Mouse (Mus musculus): ENCODE results near the gene Angpt4. TPM values are rescaled to one million over a fixed set of nuclear protein-coding genes. Genes with fewer than 3 reads are reported as not detected.
A peak's percentile ranks its signal among the peaks of the same experiment; 100 is the strongest.

The Angpt4 gene
- polyA plus RNA-seq, 1 experiment from 2014 or later, result 0.08 TPM

DNA sequence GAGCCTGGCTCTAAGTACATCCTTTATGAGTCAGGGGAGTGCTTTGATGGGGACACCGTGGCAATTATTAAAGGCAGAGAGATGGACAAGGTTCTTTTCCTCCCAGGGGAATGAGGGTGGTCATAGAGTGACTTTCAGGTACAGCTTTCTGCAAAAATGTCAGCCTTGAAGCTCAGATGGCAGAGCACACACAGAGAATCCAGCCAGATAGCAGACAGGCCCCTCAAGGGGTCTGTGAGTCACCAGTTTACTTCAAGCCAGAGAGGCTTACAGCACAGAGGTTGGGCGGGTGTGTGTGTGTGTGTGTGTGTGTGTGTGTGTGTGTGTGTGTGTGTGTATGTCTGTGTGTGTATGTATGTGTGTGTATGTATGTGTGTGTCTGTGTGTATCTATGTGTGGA, 4.0 kb upstream of the Angpt4 start:
- H3K9me3 ChIP-seq (ENCODE audit: control insufficient read depth, low read length), result no peaks in the 10 kb centered on the region
- no peak for DNase-seq (ENCODE audit: low spot score)
- H3K36me3 ChIP-seq (replicated peaks; ENCODE audit: control insufficient read depth, insufficient read depth), result no peaks in the 10 kb centered on the region
- H3K4me2 ChIP-seq (replicated peaks), result no peak overlapping the region
- H3K27ac ChIP-seq, result no peak overlapping the region
- no peak overlapping the region for H3K4me3 ChIP-seq (replicated peaks; ENCODE audit: low read length)
- no peak for ATAC-seq (ENCODE audit: low FRiP score)
- H3K27me3 ChIP-seq (ENCODE audit: control insufficient read depth, insufficient read depth, low read length), result 0 out of 2 replicates have a peak, but pooled peaks cover 4% of the 10 kb centered on the region
- 87% methylated on average over 2 of the region's 2 CpGs for WGBS
- H3K9ac ChIP-seq, result no peak overlapping the region
- no peaks in the 10 kb centered on the region; the same call in 1 of the 2 replicates for H3K4me1 ChIP-seq (replicated peaks; ENCODE audit: control insufficient read depth, insufficient read depth, low read length)

GRCm38 (mm10) chr2:151909386-151909785, 1.6 kb upstream of the Angpt4 start:
- H3K4me3 ChIP-seq (replicated peaks; ENCODE audit: low read length), result no peak overlapping the region
- no peak for DNase-seq (ENCODE audit: low spot score)
- no peak overlapping the region for H3K27ac ChIP-seq
- H3K9me3 ChIP-seq (ENCODE audit: control insufficient read depth, low read length), result no peaks in the 10 kb centered on the region
- H3K4me1 ChIP-seq (replicated peaks; ENCODE audit: control insufficient read depth, insufficient read depth, low read length), result no peaks in the 10 kb centered on the region; the same call in 1 of the 2 replicates
- whole genome bisulfite sequencing, result 81% methylated on average over 3 of the region's 3 CpGs
- H3K4me2 ChIP-seq (replicated peaks), result no peak overlapping the region
- 0 out of 2 replicates have a peak, but pooled peaks cover 4% of the 10 kb centered on the region for H3K27me3 ChIP-seq (ENCODE audit: control insufficient read depth, insufficient read depth, low read length)
- no peak overlapping the region for H3K9ac ChIP-seq
- ATAC-seq (ENCODE audit: low FRiP score), result no peak
- H3K36me3 ChIP-seq (replicated peaks; ENCODE audit: control insufficient read depth, insufficient read depth), result no peaks in the 10 kb centered on the region

DNA sequence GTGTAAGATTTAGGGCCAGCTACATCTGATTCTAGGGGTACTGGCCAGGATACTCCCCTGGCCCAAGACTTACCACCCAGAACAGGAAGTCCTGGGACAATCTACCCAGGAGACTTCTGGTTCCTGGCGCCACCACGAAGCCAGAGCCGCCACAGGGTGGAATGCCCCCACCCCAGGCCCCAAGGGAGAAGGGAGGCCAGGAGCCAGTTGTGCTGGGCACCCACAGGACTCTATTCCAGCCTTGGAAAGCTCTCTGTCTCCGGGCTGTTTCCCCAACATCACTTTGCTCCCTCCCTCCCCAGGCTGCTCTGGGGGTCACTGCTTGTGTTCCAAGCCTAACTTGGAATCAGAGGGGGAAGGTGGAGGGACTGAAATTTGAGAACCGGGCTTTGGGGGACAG, 512 bp upstream of the Angpt4 start:
- no peak for DNase-seq (ENCODE audit: low spot score)
- 59% methylated on average over 5 of the region's 5 CpGs for WGBS

DNA sequence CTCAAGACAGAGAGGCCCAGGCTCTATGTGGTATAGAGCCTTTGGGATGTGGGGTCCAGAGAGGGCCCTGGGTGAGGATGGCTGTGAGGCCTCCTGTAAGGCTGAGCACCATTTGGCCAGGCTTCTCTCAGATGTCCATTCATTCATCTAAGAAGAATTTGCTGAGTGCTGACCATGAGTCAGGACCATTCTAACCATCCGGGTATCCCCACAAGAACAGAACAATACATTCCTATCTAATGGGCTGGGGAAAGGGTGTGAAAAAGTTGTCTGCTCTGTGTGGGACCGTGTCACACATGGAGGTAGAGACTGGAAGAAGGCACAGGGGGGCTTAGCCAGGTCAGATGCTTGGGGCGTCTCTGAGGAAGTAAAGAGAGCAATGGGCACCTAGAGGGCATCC, 741 bp downstream of the Angpt4 start:
- ATAC-seq (ENCODE audit: low FRiP score), result no peak
- 80% methylated on average over 3 of the region's 3 CpGs for WGBS
- no peak overlapping the region for H3K9ac ChIP-seq
- H3K4me1 ChIP-seq (replicated peaks; ENCODE audit: control insufficient read depth, insufficient read depth, low read length), result no peaks in the 10 kb centered on the region; the same call in 1 of the 2 replicates
- H3K27me3 ChIP-seq (ENCODE audit: control insufficient read depth, insufficient read depth, low read length), result 0 out of 2 replicates have a peak, but pooled peaks cover 4% of the 10 kb centered on the region
- no peak overlapping the region for H3K27ac ChIP-seq
- no peaks in the 10 kb centered on the region for H3K36me3 ChIP-seq (replicated peaks; ENCODE audit: control insufficient read depth, insufficient read depth)
- no peak overlapping the region for H3K4me3 ChIP-seq (replicated peaks; ENCODE audit: low read length)
- H3K4me2 ChIP-seq (replicated peaks), result no peak overlapping the region
- DNase-seq (ENCODE audit: low spot score), result no peak
- H3K9me3 ChIP-seq (ENCODE audit: control insufficient read depth, low read length), result no peaks in the 10 kb centered on the region

More for the DNA sequence above, 512 bp upstream of the Angpt4 start:
- no peak overlapping the region for H3K27ac ChIP-seq
- H3K4me1 ChIP-seq (replicated peaks; ENCODE audit: control insufficient read depth, insufficient read depth, low read length), result no peaks in the 10 kb centered on the region; the same call in 1 of the 2 replicates
- no peaks in the 10 kb centered on the region for H3K36me3 ChIP-seq (replicated peaks; ENCODE audit: control insufficient read depth, insufficient read depth)
- no peaks in the 10 kb centered on the region for H3K9me3 ChIP-seq (ENCODE audit: control insufficient read depth, low read length)
- H3K27me3 ChIP-seq (ENCODE audit: control insufficient read depth, insufficient read depth, low read length), result 0 out of 2 replicates have a peak, but pooled peaks cover 4% of the 10 kb centered on the region
- H3K4me3 ChIP-seq (replicated peaks; ENCODE audit: low read length), result no peak overlapping the region
- no peak for ATAC-seq (ENCODE audit: low FRiP score)
- H3K9ac ChIP-seq, result no peak overlapping the region
- no peak overlapping the region for H3K4me2 ChIP-seq (replicated peaks)

- no peak overlapping the region for H3K9ac ChIP-seq
- DNase-seq (ENCODE audit: low spot score) (no peak), ATAC-seq (ENCODE audit: low FRiP score) (no peak)
- no peak overlapping the region for H3K4me3 ChIP-seq (replicated peaks; ENCODE audit: low read length)
- no peaks in the 10 kb centered on the region for H3K36me3 ChIP-seq (replicated peaks; ENCODE audit: control insufficient read depth, insufficient read depth)
- no peak overlapping the region for H3K27ac ChIP-seq
- 0 out of 2 replicates have a peak, but pooled peaks cover 2% of the 10 kb centered on the region for H3K27me3 ChIP-seq (ENCODE audit: control insufficient read depth, insufficient read depth, low read length)
- H3K4me2 ChIP-seq (replicated peaks), result no peak overlapping the region
- 79% methylated on average over 5 of the region's 5 CpGs for WGBS
- no peaks in the 10 kb centered on the region for H3K9me3 ChIP-seq (ENCODE audit: control insufficient read depth, low read length)
- H3K4me1 ChIP-seq (replicated peaks; ENCODE audit: control insufficient read depth, insufficient read depth, low read length), result no peaks in the 10 kb centered on the region; the same call in 1 of the 2 replicates
Measured at GRCm38 (mm10) chr2:151914120-151914519, 3.1 kb downstream of the Angpt4 start.

GRCm38 (mm10) chr2:151915111-151915510, 4.1 kb downstream of the Angpt4 start:
- DNase-seq (ENCODE audit: low spot score) (no peak), ATAC-seq (ENCODE audit: low FRiP score) (no peak)
- no peaks in the 10 kb centered on the region for H3K27me3 ChIP-seq (ENCODE audit: control insufficient read depth, insufficient read depth, low read length)
- H3K9me3 ChIP-seq (ENCODE audit: control insufficient read depth, low read length), result no peaks in the 10 kb centered on the region
- no peak overlapping the region for H3K4me2 ChIP-seq (replicated peaks)
- WGBS, result 33% methylated on average over 2 of the region's 2 CpGs
- H3K36me3 ChIP-seq (replicated peaks; ENCODE audit: control insufficient read depth, insufficient read depth), result no peaks in the 10 kb centered on the region
- no peak overlapping the region for H3K9ac ChIP-seq
- no peak overlapping the region for H3K27ac ChIP-seq
- no peaks in the 10 kb centered on the region; the same call in 1 of the 2 replicates for H3K4me1 ChIP-seq (replicated peaks; ENCODE audit: control insufficient read depth, insufficient read depth, low read length)
- no peak overlapping the region for H3K4me3 ChIP-seq (replicated peaks; ENCODE audit: low read length)

- Histone ChIP-seq H3K4me1 (replicated peaks; ENCODE audit: control insufficient read depth, insufficient read depth, low read length) (no peaks in the 10 kb centered on the region; the same call in 1 of the 2 replicates), H3K27ac (no peak overlapping the region), H3K4me2 (replicated peaks) (no peak overlapping the region), H3K36me3 (replicated peaks; ENCODE audit: control insufficient read depth, insufficient read depth) (no peaks in the 10 kb centered on the region), H3K4me3 (replicated peaks; ENCODE audit: low read length) (no peak overlapping the region), H3K9ac (0 out of 2 replicates have a peak overlapping the region, but pooled peaks have one; percentile 2), H3K27me3 (ENCODE audit: control insufficient read depth, insufficient read depth, low read length) (no peaks in the 10 kb centered on the region), H3K9me3 (ENCODE audit: control insufficient read depth, low read length) (no peaks in the 10 kb centered on the region)
- no peak for DNase-seq (ENCODE audit: low spot score)
- no peak for ATAC-seq (ENCODE audit: low FRiP score)
- WGBS, result 66% methylated on average over 13 of the region's 13 CpGs
Measured at GRCm38 (mm10) chr2:151916061-151916831, 5.2 kb downstream of the Angpt4 start.

DNA sequence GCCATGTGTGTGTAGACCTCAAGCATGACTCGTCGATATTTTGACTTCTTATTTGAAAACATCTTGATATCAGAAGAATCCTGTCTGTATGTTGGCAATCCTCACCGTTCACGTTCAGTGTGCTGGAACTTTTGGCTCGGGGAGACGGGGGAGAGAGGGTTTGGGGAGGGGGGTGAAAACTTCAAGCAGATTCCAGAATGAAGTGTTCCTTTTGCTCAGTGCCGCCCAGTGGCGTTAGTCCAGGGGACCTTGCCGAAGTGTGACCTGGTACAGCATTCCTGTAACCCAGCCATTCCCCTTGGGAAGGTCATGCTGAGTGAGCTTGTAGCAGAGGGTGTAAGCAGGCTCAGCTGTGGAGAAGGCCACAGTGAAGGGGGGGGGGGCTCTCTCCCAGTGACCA, 8.1 kb downstream of the Angpt4 start:
- no peak overlapping the region for H3K27ac ChIP-seq
- ATAC-seq (ENCODE audit: low FRiP score), result no peak
- 77% methylated on average over 9 of the region's 9 CpGs for WGBS
- no peak overlapping the region for H3K4me3 ChIP-seq (replicated peaks; ENCODE audit: low read length)
- no peaks in the 10 kb centered on the region for H3K36me3 ChIP-seq (replicated peaks; ENCODE audit: control insufficient read depth, insufficient read depth)
- DNase-seq (ENCODE audit: low spot score), result no peak
- H3K4me2 ChIP-seq (replicated peaks), result no peak overlapping the region
- H3K9me3 ChIP-seq (ENCODE audit: control insufficient read depth, low read length), result no peaks in the 10 kb centered on the region
- H3K4me1 ChIP-seq (replicated peaks; ENCODE audit: control insufficient read depth, insufficient read depth, low read length), result no peaks in the 10 kb centered on the region
- H3K27me3 ChIP-seq (ENCODE audit: control insufficient read depth, insufficient read depth, low read length), result no peaks in the 10 kb centered on the region
- no peak overlapping the region for H3K9ac ChIP-seq

- WGBS, result 64% methylated on average over 8 of the region's 8 CpGs
- Histone ChIP-seq H3K27me3 (ENCODE audit: control insufficient read depth, insufficient read depth, low read length) (no peaks in the 10 kb centered on the region), H3K36me3 (replicated peaks; ENCODE audit: control insufficient read depth, insufficient read depth) (no peaks in the 10 kb centered on the region), H3K4me2 (replicated peaks) (no peak overlapping the region), H3K27ac (no peak overlapping the region), H3K4me1 (replicated peaks; ENCODE audit: control insufficient read depth, insufficient read depth, low read length) (no peaks in the 10 kb centered on the region), H3K9me3 (ENCODE audit: control insufficient read depth, low read length) (no peaks in the 10 kb centered on the region), H3K9ac (no peak overlapping the region), H3K4me3 (replicated peaks; ENCODE audit: low read length) (no peak overlapping the region)
- no peak for DNase-seq (ENCODE audit: low spot score)
- no peak for ATAC-seq (ENCODE audit: low FRiP score)
Measured at GRCm38 (mm10) chr2:151921068-151921467, 10.1 kb downstream of the Angpt4 start.

Data from hindbrain, embryonic 14.5 days (tissue).